Mouse (Mus musculus) small intestine, adult 2 months (tissue): Measurements from ENCODE around the gene Hoxd11. TPM values are rescaled to one million over a fixed set of nuclear protein-coding genes. Genes with fewer than 3 reads are reported as not detected.

Experiments
- H3K27ac ChIP-seq: fragments of 200-500 bp; 2 replicates; pipeline ENCODE4 v1.5.1; 2012; ENCODE audit warnings: low read depth, low read length, control low read depth, inconsistent platforms; ENCODE audit not compliant: insufficient read depth
- H3K27me3 ChIP-seq: fragments of 200-500 bp; 2 replicates; pipeline ENCODE4 v1.6.1; 2012; ENCODE audit warnings: mild to moderate bottlenecking, moderate library complexity, low read length, inconsistent platforms; ENCODE audit not compliant: control insufficient read depth, insufficient read depth
- H3K36me3 ChIP-seq: fragments of 200-500 bp; 2 replicates; pipeline ENCODE4 v1.6.1; 2012; ENCODE audit warnings: mild to moderate bottlenecking, low read length, control low read depth, inconsistent platforms; ENCODE audit not compliant: control insufficient read depth, insufficient read depth
- H3K4me1 ChIP-seq: fragments of 200-500 bp; 2 replicates; pipeline ENCODE4 v1.6.1; 2012; ENCODE audit warnings: low read length, inconsistent platforms, mixed read lengths; ENCODE audit not compliant: control insufficient read depth, insufficient read depth, insufficient read length
- H3K4me3 ChIP-seq: fragments of 200-500 bp; 2 replicates; pipeline ENCODE4 v1.5.1; 2012; ENCODE audit warnings: low read depth, mild to moderate bottlenecking, control low read depth, inconsistent platforms, low read length, moderate library complexity
- CTCF ChIP-seq: fragments of 200-500 bp; IDR thresholded peaks from 2 replicates; pipeline ENCODE4 v1.5.1; 2012; ENCODE audit warnings: low read depth, mild to moderate bottlenecking, control low read depth, inconsistent platforms, low read length, moderate library complexity, mixed read lengths; ENCODE audit not compliant: insufficient replicate concordance, insufficient read length; ENCODE audit errors: extremely low read depth
- POLR2A ChIP-seq: fragments of 200-500 bp; IDR thresholded peaks from 2 replicates; pipeline ENCODE4 v1.6.1; 2012; ENCODE audit warnings: low read depth, mild to moderate bottlenecking, control low read depth, inconsistent platforms, low read length, moderate library complexity
- WGBS: fragments of 180-500 bp; shearing (Covaris S2); methylation state at CpG from one replicate; pipeline ENCODE4 v1.1.7; 2018; 5-methylcytosine and 5-hydroxymethylcytosine counted together
- polyA plus RNA-seq: library from polyadenylated mRNA; depleted of rRNA; stranded (reverse); fragments of >200 nt; gene quantifications from 2 replicates; pipeline ENCODE4 v1.2.3, GENCODE M21; 2012

Hoxd11 gene
- polyA plus RNA-seq, 1 experiment: not detected

- TF ChIP-seq POLR2A (no peak), CTCF (no peak)
- H3K36me3 ChIP-seq: no peaks in the 10 kb centered on the region
- peaks cover 67% of the 10 kb centered on the region for H3K27me3 ChIP-seq
- H3K4me1 ChIP-seq: no peaks in the 10 kb centered on the region; the same call in 1 of the 2 replicates
- 5% methylated on average over 24 of the region's 24 CpGs for whole genome bisulfite sequencing
- H3K4me3 ChIP-seq: no peak overlapping the region
- no peak overlapping the region for H3K27ac ChIP-seq
Observed at GRCm38 (mm10) chr2:74689574-74690337, 10.4 kb downstream of the Hoxd11 start.

- 16% methylated on average over 8 of the region's 8 CpGs for WGBS
- H3K36me3 ChIP-seq: no peaks in the 10 kb centered on the region
- H3K27me3 ChIP-seq: peaks cover 73% of the 10 kb centered on the region
- no peak overlapping the region for H3K4me3 ChIP-seq
- no peak overlapping the region for H3K27ac ChIP-seq
- no peaks in the 10 kb centered on the region; the same call in 1 of the 2 replicates for H3K4me1 ChIP-seq
- TF ChIP-seq CTCF (no peak), POLR2A (no peak)
Observed at GRCm38 (mm10) chr2:74690338-74690716, 11.0 kb downstream of the Hoxd11 start.

- H3K36me3 ChIP-seq: no peaks in the 10 kb centered on the region
- TF ChIP-seq CTCF: no peak
- no peak for TF ChIP-seq POLR2A
- 5% methylated on average over 56 of the region's 56 CpGs for WGBS
- H3K27ac ChIP-seq: no peak within 1 kb of the TSS
- no peaks in the 10 kb centered on the region; the same call in 1 of the 2 replicates for H3K4me1 ChIP-seq
- H3K27me3 ChIP-seq: peaks cover 82% of the 10 kb centered on the region
- H3K4me3 ChIP-seq: no peak within 1 kb of the TSS
Observed at GRCm38 (mm10) chr2:74691022-74691951, 11.9 kb downstream of the Hoxd11 start, which contains the start of gene Hoxd10. Gene Hoxd10 (plus strand): TSS chr2:74691924.

GRCm38 (mm10) chr2:74691995-74692807 is 12.8 kb downstream of the Hoxd11 start:
- Histone ChIP-seq H3K4me3 (no peak overlapping the region), H3K27me3 (peaks cover 85% of the 10 kb centered on the region)

GRCm38 (mm10) chr2:74692808-74693431 is 13.6 kb downstream of the Hoxd11 start:
- no peak overlapping the region for H3K27ac ChIP-seq
- no peak for TF ChIP-seq POLR2A
- TF ChIP-seq CTCF: no peak
- peaks cover 85% of the 10 kb centered on the region for H3K27me3 ChIP-seq
- 4% methylated on average over 20 of the region's 20 CpGs for WGBS
- no peak overlapping the region for H3K4me3 ChIP-seq
- no peaks in the 10 kb centered on the region for H3K36me3 ChIP-seq
- H3K4me1 ChIP-seq: peaks cover 2% of the 10 kb centered on the region

More at GRCm38 (mm10) chr2:74691995-74692807, 12.8 kb downstream of the Hoxd11 start:
- no peaks in the 10 kb centered on the region for H3K36me3 ChIP-seq
- WGBS: 7% methylated on average over 35 of the region's 35 CpGs
- H3K4me1 ChIP-seq: no peaks in the 10 kb centered on the region; the same call in 1 of the 2 replicates
- H3K27ac ChIP-seq: no peak overlapping the region
- no peak for TF ChIP-seq POLR2A
- TF ChIP-seq CTCF: no peak

- 16% methylated on average over 4 of the region's 4 CpGs for WGBS
- H3K27me3 ChIP-seq: peaks cover 86% of the 10 kb centered on the region
- no peak for TF ChIP-seq CTCF
- TF ChIP-seq POLR2A: no peak
- peaks cover 5% of the 10 kb centered on the region for H3K4me1 ChIP-seq
- no peaks in the 10 kb centered on the region for H3K36me3 ChIP-seq
- H3K4me3 ChIP-seq: no peak overlapping the region
- no peak overlapping the region for H3K27ac ChIP-seq
Observed at GRCm38 (mm10) chr2:74693432-74693827, 14.1 kb downstream of the Hoxd11 start.
